Mouse (Mus musculus): Measurements from ENCODE around the gene Mgp.
"Not testable (repeated sequence)": the region's sequence is repeated elsewhere in the genome, so short reads cannot be mapped to it uniquely, and the experiment has no call there.

DNA sequence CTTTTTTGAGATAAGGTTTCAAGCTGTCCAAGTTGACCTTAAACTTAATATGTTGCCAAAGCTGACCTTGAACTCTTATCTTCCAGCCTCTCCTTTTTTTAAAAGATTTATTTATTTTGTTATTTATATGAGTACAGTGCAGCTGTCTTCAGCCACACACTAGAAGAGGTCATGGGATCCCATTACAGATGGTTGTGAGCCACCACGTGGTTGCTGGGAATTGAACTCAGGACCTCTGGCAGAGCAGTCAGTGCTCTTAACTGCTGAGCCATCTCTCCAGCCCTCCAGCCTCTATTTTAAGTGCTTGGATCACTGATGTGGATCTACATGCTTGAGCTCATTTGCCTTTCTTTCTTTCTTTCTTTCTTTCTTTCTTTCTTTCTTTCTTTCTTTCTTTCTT lies 9.1 kb upstream of the Mgp start:
- TF ChIP-seq TCF3 (IDR thresholded peaks at IDR 0.05; ENCODE audit: insufficient read length, low read depth); MAX (IDR thresholded peaks at IDR 0.05; ENCODE audit: low read depth); E2F4 (IDR thresholded peaks at IDR 0.05; ENCODE audit: insufficient read depth); MYOG (IDR thresholded peaks at IDR 0.05; ENCODE audit: control insufficient read depth in 1 of 3, insufficient read depth in 1 of 3, insufficient read length in 2 of 3, low read depth in 2 of 3); POLR2A (IDR thresholded peaks at IDR 0.05; ENCODE audit: insufficient read length, low read depth); REST (IDR thresholded peaks at IDR 0.05; ENCODE audit: insufficient read depth, insufficient read length); POLR2AphosphoS2 (IDR thresholded peaks at IDR 0.05; ENCODE audit: insufficient read length, low read depth); USF1 (IDR thresholded peaks at IDR 0.05; ENCODE audit: low read depth); SRF (IDR thresholded peaks at IDR 0.05; ENCODE audit: control insufficient read depth, insufficient read length, low read depth); TCF12 (IDR thresholded peaks at IDR 0.05; ENCODE audit: insufficient read depth, poor library complexity, severe bottlenecking); CEBPB (IDR thresholded peaks at IDR 0.05; ENCODE audit: insufficient read depth, poor library complexity, severe bottlenecking); MYOD1 (IDR thresholded peaks at IDR 0.05; ENCODE audit: control insufficient read depth in 1 of 3, insufficient read length in 2 of 3, low read depth in 2 of 3): not testable (repeated sequence)

Data from myocyte (in vitro differentiated cells).